Mouse (Mus musculus) midbrain, embryonic 11.5 days (tissue): ENCODE data around the gene Arfgap3. TPM values are rescaled to one million over a fixed set of nuclear protein-coding genes. Genes with fewer than 3 reads are reported as not detected.
A peak's percentile ranks its signal among the peaks of the same experiment; 100 is the strongest.

Experiments used
- ATAC-seq: fragments of 200-750 bp; cut with Nextera tagmentation; 2 replicates; pipeline ENCODE4 v1.8.0; 2017; ENCODE audit warnings: moderate TSS enrichment, moderate library complexity; ENCODE audit not compliant: low FRiP score
- DNase-seq: peaks from one replicate; pipeline ENCODE4 v3.0.0; 2015; ENCODE audit warnings: low spot score; ENCODE audit errors: missing footprints
- H3K27ac ChIP-seq: fragments of 300-500 bp; sonication (generic); 2 replicates; pipeline ENCODE4 v1.5.1; 2014; ENCODE audit warnings: low read depth, low read length
- H3K27me3 ChIP-seq: fragments of 300-500 bp; sonication (generic); 2 replicates; pipeline ENCODE4 v1.6.1; 2014; ENCODE audit warnings: mild to moderate bottlenecking, low read length, moderate library complexity, mixed read lengths; ENCODE audit not compliant: control insufficient read depth, insufficient read depth
- H3K36me3 ChIP-seq: fragments of 300-500 bp; sonication (generic); 2 replicates; pipeline ENCODE4 v1.6.1; 2014; ENCODE audit warnings: mild to moderate bottlenecking, low read length, moderate library complexity, mixed read lengths; ENCODE audit not compliant: control insufficient read depth, insufficient read depth
- H3K4me1 ChIP-seq: fragments of 300-500 bp; sonication (generic); 2 replicates; pipeline ENCODE4 v1.6.1; 2014; ENCODE audit warnings: low read length; ENCODE audit not compliant: control insufficient read depth, insufficient read depth
- H3K4me2 ChIP-seq: fragments of 300-500 bp; sonication (generic); 2 replicates; pipeline ENCODE4 v1.6.1; 2014; ENCODE audit warnings: mild to moderate bottlenecking, moderate library complexity
- H3K4me3 ChIP-seq: fragments of 300-500 bp; sonication (generic); 2 replicates; pipeline ENCODE4 v1.5.1; 2014; ENCODE audit warnings: low read depth, low read length
- H3K9ac ChIP-seq: fragments of 300-500 bp; sonication (generic); 2 replicates; pipeline ENCODE4 v1.6.1; 2014; ENCODE audit warnings: low read length
- H3K9me3 ChIP-seq: fragments of 300-500 bp; sonication (generic); 2 replicates; pipeline ENCODE4 v1.6.1; 2016; ENCODE audit warnings: low read length; ENCODE audit not compliant: control insufficient read depth
- WGBS: fragments of 180-500 bp; shearing (Covaris S2); extraction: QIAGEN DNeasy Blood & Tissue Kit; methylation state at CpG from one replicate; pipeline ENCODE4 v1.1.7; 2014; 5-methylcytosine and 5-hydroxymethylcytosine counted together
- polyA plus RNA-seq: library from polyadenylated mRNA; unstranded; fragments of >200 nt; fragmentation: Nextera tagmentation; extraction: Ambion mirVana; gene quantifications from 2 replicates; pipeline ENCODE4 v1.2.1, GENCODE M21; 2014

The Arfgap3 gene
- polyA plus RNA-seq, 1 experiment from 2014 or later: 36.1 TPM

DNA sequence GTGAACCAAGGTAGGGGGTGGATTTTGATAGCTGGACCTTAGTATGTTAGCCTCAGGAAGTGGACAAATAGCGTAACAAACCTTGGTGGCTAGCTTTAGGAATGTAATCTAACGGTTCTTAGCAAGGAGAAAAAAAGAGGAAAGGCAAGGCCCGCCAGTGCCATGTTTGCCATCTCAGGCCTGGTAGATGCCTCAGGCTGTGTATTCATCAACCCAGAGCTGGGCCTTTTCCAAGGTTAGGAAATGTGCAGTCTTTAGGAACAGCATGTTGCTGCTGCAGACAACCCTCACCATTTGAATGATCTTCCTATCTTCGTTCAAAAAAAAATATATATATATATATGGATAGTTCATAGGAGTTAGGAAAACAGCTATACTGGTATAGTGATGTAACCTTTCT lies 1.5 kb upstream of the Arfgap3 start:
- Histone ChIP-seq H3K27me3 (no peaks in the 10 kb centered on the region), H3K27ac (no peak overlapping the region), H3K9ac (no peak overlapping the region), H3K36me3 (no peaks in the 10 kb centered on the region), H3K9me3 (no peaks in the 10 kb centered on the region), H3K4me1 (peaks cover 6% of the 10 kb centered on the region), H3K4me3 (no peak overlapping the region), H3K4me2 (no peak overlapping the region)
- no peak for DNase-seq
- no peak for ATAC-seq
- 87% methylated on average over 4 of the region's 4 CpGs for WGBS

DNA sequence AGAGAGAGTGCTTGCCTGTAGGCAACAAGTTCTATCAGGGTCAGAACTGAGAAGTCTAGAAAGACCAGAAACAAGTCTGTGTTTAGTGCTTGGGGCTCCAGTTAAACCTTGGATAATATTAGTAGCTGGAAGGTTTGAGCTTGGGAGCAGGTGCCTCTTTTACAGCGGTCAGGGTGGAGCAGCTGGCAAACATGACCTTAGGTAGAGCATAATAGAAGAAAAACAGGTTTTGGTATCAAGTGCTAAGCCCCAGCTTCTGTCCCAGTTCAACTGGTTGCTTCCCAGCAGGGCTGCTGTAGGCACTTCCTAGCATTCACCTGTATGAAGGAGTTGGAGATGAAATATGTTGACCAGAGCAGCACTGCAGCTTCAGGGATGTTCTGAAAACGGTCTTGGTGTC lies 812 bp upstream of the Arfgap3 start:
- Histone ChIP-seq H3K4me3 (no peak overlapping the region), H3K9me3 (no peaks in the 10 kb centered on the region), H3K27me3 (no peaks in the 10 kb centered on the region), H3K4me1 (peaks cover 6% of the 10 kb centered on the region), H3K27ac (no peak overlapping the region), H3K36me3 (no peaks in the 10 kb centered on the region), H3K9ac (no peak overlapping the region), H3K4me2 (no peak overlapping the region)
- 68% methylated on average over 2 of the region's 2 CpGs for WGBS
- DNase-seq: no peak
- no peak for ATAC-seq

DNA sequence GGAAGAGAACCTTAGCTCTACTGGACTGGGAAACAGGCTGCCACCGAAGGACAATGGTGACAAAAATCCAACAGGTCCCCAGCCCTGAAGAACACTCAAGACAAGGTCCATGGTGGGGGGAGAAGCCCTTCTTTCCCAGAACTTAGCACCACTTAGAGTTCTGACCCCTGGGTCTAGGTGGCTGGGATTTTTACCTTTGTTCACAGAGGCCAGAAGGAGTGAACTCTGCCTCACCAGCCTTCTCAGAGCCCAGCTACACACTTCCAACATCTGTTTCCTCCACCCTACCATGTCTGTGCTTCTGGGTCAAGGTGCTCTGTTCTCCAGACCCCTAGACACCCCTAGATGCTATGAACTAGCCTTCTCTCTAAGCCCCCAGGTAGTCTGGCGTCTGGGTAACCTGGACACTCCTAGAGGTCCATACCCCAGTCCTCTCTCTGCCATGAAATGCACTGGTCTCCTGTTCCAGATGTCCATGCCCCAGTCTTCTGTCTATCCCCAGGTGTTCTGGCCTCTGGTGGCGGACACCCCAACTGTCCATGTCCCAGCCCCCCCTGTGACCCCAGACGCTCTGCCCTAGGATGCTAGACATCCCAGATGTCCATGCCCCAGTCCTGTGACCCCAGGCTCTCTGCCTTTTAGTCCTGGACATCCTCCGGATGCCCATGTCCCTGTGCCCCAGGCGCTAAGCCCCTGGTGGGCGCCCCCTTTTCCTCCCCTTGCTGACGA lies 658 bp downstream of the Arfgap3 start:
- ATAC-seq (no peak; the same call in 1 of the 2 replicates), DNase-seq (no peak)
- peak overlapping the region; percentile 86 for H3K4me2 ChIP-seq
- no peaks in the 10 kb centered on the region for H3K9me3 ChIP-seq
- H3K4me1 ChIP-seq: peaks cover 6% of the 10 kb centered on the region
- no peaks in the 10 kb centered on the region for H3K36me3 ChIP-seq
- H3K4me3 ChIP-seq: peak overlapping the region; percentile 83
- WGBS: 16% methylated on average over 8 of the region's 8 CpGs
- H3K27me3 ChIP-seq: no peaks in the 10 kb centered on the region
- peak overlapping the region; percentile 74 for H3K9ac ChIP-seq
- no peak overlapping the region for H3K27ac ChIP-seq

DNA sequence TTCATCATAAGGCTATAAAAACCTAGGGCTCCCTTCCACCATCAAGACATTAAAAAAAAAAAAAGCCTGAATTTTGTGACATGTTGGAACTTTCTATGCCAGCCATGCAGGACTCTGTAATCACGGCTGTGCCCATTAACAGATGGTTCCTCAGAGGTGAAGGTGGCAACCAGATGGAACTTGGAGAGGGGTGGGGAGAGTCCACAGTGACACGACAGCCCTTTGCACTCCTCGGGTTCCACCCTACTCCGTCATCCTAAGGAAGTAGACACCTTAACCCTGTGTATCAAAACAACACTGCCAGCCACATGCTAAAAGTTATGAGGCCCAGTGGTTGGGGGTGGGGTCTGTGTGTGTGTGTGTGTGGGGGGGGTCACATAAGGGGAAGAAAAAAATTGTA lies 1.3 kb downstream of the Arfgap3 start:
- ATAC-seq: no peak

DNA sequence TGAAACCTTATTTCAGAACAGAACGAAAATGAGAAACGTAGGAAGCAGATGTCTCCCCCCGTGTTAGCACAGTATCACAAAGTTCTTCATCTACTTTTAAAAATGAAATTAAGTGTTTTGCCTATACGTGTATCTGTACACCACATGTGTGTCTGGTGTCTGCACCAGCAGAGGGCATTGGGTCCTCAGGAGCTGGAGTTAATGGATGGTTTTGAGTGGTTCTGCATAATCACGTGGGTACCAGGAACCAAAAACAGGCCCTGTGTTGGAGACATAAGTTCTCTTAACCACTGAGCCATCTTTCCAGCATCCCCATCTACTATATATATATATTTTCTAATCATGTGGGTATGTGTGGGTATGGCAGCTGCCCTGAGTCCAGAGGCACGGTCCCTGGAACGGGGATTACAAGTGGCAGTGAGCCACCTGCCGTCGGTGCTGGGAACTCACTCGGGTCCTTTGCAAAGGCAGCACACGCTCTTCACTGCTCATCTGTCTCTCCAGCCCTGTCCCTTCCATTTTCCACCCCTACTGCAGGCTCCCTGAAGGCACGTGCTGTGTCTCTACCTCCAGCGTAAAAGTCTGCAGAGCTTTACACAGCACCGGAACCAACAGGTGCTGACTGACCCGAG lies 4.0 kb downstream of the Arfgap3 start:
- 91% methylated on average over 15 of the region's 15 CpGs for WGBS
- DNase-seq (no peak), ATAC-seq (no peak)

More for the DNA sequence above, 1.3 kb downstream of the Arfgap3 start:
- H3K27ac ChIP-seq: no peak overlapping the region
- H3K4me1 ChIP-seq: peaks cover 6% of the 10 kb centered on the region
- no peak overlapping the region for H3K9ac ChIP-seq
- H3K4me3 ChIP-seq: peak overlapping the region; percentile 83; the same call in 1 of the 2 replicates
- no peak for DNase-seq
- no peaks in the 10 kb centered on the region for H3K36me3 ChIP-seq
- 83% methylated on average over 4 of the region's 4 CpGs for WGBS
- H3K9me3 ChIP-seq: no peaks in the 10 kb centered on the region
- H3K4me2 ChIP-seq: peak overlapping the region; percentile 86
- no peaks in the 10 kb centered on the region for H3K27me3 ChIP-seq

DNA sequence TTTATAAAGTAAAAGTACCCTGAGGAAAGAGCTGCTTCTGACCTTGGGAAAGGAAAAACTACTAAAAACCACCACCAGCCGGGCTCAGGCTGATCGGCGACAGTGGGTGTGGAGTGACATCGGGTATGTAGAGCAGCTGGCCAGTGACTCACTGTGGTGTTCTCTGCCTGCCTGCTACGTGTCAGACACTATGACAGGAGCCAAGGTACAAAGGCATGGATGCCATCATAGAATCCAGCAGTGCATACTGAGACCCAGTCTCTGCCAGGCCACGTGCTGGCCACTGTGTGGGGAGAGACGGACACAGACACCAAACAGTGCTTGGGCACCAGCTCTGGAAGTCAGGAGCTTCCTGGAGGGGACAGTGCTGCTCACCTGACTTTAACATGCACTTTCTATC lies 5.1 kb downstream of the Arfgap3 start:
- peaks cover 6% of the 10 kb centered on the region for H3K4me1 ChIP-seq
- 75% methylated on average over 7 of the region's 7 CpGs for WGBS
- H3K27ac ChIP-seq: no peak overlapping the region
- no peak overlapping the region for H3K4me2 ChIP-seq
- no peaks in the 10 kb centered on the region for H3K9me3 ChIP-seq
- ATAC-seq: no peak
- H3K36me3 ChIP-seq: no peaks in the 10 kb centered on the region
- DNase-seq: no peak
- H3K27me3 ChIP-seq: no peaks in the 10 kb centered on the region
- H3K9ac ChIP-seq: no peak overlapping the region
- no peak overlapping the region for H3K4me3 ChIP-seq

More for the DNA sequence above, 4.0 kb downstream of the Arfgap3 start:
- no peaks in the 10 kb centered on the region for H3K9me3 ChIP-seq
- no peak overlapping the region for H3K4me2 ChIP-seq
- H3K36me3 ChIP-seq: no peaks in the 10 kb centered on the region
- H3K9ac ChIP-seq: no peak overlapping the region
- H3K27ac ChIP-seq: no peak overlapping the region
- H3K4me3 ChIP-seq: no peak overlapping the region
- H3K27me3 ChIP-seq: no peaks in the 10 kb centered on the region
- H3K4me1 ChIP-seq: peaks cover 6% of the 10 kb centered on the region

DNA sequence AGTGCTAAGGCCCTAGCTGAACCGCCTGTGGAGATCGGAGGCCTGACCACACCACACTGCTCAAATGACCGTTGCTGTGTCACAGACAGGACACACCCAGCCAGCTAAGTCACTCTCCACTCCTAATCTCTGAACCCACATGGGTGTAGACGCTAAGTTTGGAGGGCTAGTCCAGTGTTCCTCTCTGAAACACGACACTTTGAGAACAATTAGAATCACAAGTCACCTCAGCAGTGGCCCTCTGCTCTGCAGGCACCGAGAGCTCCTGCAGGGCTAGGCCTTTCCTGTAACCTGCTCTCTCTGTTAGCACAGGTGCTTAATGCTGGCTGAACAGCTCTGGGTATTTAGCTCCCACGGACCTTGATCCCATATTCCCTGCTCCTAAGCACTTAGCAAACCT lies 5.9 kb downstream of the Arfgap3 start:
- DNase-seq (no peak), ATAC-seq (no peak)
- Histone ChIP-seq H3K27me3 (no peaks in the 10 kb centered on the region), H3K4me1 (peaks cover 1% of the 10 kb centered on the region), H3K27ac (no peak overlapping the region), H3K4me3 (no peak overlapping the region), H3K36me3 (no peaks in the 10 kb centered on the region), H3K4me2 (no peak overlapping the region), H3K9ac (no peak overlapping the region), H3K9me3 (no peaks in the 10 kb centered on the region)
- 32% methylated on average over 7 of the region's 7 CpGs for WGBS

DNA sequence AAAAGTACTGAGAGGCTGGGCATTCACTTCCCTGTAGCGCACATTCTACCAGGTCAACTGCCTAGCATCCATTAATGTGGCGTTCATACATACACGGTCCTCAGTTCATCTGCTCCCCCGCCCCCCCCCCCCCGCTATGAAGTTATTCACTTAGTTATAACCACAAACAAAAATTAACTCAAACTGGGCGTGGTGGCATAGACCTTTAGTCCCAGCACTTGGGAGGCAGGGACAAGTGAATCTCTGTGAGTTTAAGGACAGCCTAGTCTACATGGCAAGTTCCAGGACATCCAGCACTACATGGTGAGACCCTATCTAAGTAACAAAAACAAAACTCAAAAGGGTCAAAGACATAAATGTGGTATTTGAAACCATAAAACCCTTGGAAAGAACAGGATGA lies 11.1 kb downstream of the Arfgap3 start:
- WGBS: 88% methylated on average over 6 of the region's 6 CpGs
- no peak overlapping the region for H3K27ac ChIP-seq
- H3K4me3 ChIP-seq: no peak overlapping the region
- no peak for DNase-seq
- no peak overlapping the region for H3K4me2 ChIP-seq
- no peaks in the 10 kb centered on the region for H3K36me3 ChIP-seq
- ATAC-seq: no peak
- no peaks in the 10 kb centered on the region for H3K27me3 ChIP-seq
- no peaks in the 10 kb centered on the region for H3K9me3 ChIP-seq
- no peaks in the 10 kb centered on the region for H3K4me1 ChIP-seq
- H3K9ac ChIP-seq: no peak overlapping the region
